Mouse (Mus musculus): ENCODE data around the gene Serpinb9c. TPM values are rescaled to one million over a fixed set of nuclear protein-coding genes. Genes with fewer than 3 reads are reported as not detected.

Serpinb9c gene
- not detected in 2 replicates for polyA plus RNA-seq (2021; fragmentation: Nextera tagmentation)
- long read RNA-seq, experiment 1: 0 reads
- long read RNA-seq, experiment 2: 0 reads

DNA sequence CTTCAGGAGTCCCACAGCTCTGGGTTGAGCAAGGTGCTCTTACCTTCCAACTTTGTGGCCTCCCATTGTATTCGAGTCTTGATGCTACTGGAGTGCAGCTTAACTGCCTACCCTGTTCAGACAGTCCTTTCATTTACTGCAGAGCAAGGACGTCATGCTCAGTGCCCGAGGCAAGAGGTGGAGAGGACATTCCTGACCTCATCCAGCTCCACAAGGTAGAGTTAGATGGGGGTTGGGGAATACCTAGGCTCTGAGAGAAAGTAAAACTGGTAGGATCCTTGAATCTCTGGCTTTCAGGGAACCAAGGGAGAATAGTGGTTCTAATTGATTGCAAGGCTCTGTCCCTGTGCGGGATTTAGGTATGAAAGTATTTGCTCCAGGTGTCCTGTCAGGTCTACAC lies at the start of gene Serpinb9c:
TSS of gene Serpinb9c (minus strand) at position 101 of the 400 bp plus-strand sequence.

DNA sequence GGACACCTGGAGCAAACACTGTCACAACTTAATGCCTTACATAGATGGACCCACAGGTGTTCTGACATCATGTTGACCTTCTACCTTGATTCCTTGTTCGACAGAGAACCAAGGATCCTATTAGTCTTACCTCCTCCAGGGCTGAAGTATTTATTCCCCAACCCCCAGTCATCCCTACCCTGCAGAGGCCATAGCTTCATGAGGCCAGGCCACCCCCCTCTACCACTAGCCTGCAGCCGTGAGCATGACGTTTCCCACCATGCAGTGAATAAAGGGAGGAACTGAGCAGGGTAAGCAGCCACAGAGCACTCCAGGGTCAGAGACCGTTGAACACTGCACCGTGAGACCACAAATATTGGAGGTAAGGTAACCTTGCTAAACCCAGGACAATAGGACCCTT lies 33.1 kb upstream of the Serpinb9c start, which contains the start of gene Serpinb9d:
TSS of gene Serpinb9d (plus strand) at position 301 of the 400 bp plus-strand sequence.

Other genes starting within 250 kb of the Serpinb9c start
- 1.9 and 2.0 TPM in 2 replicates for gene Serpinb6b, start 194.5 kb downstream of the Serpinb9c start, polyA plus RNA-seq (2021; fragmentation: Nextera tagmentation)
- gene Serpinb9, start 156.5 kb downstream of the Serpinb9c start, polyA plus RNA-seq (2021; fragmentation: Nextera tagmentation): 3.8 and 4.6 TPM in 2 replicates
- 0.03 TPM in 1 of 2 replicates, not detected in the other for gene Serpinb9b, start 132.3 kb downstream of the Serpinb9c start, polyA plus RNA-seq (2021; fragmentation: Nextera tagmentation)
- gene Serpinb1b, start 81.2 kb downstream of the Serpinb9c start, polyA plus RNA-seq (2021; fragmentation: Nextera tagmentation): 1.1 and 1.9 TPM in 2 replicates
- gene Serpinb9d, start 33.2 kb upstream of the Serpinb9c start, polyA plus RNA-seq (2021; fragmentation: Nextera tagmentation): not detected in 2 replicates
- not detected in 2 replicates for gene Serpinb9e, start 89.9 kb upstream of the Serpinb9c start, polyA plus RNA-seq (2021; fragmentation: Nextera tagmentation)
- not detected in 2 replicates for gene Serpinb9f, start 164.3 kb upstream of the Serpinb9c start, polyA plus RNA-seq (2021; fragmentation: Nextera tagmentation)
- gene Gm11397, start 236.0 kb upstream of the Serpinb9c start, polyA plus RNA-seq (2021; fragmentation: Nextera tagmentation): not detected in 2 replicates